Mouse (Mus musculus) gastrocnemius, adult 8-10 months (tissue): Measurements from ENCODE around the gene Rtl5. TPM values are rescaled to one million over a fixed set of nuclear protein-coding genes. Genes with fewer than 3 reads are reported as not detected.

Experiments used
- total RNA-seq, 4 experiments: library from RNA; stranded (reverse); gene quantifications; 2 replicates each; pipeline ENCODE4 v1.2.4; 2022

The Rtl5 gene
- total RNA-seq, 4 experiments from 2014 or later = 0.15 to 0.43 (median 0.33) TPM

Other genes starting within 250 kb of the Rtl5 start
- 1 to 10 TPM; 1.3 to 2.0 (median 1.5) TPM for gene Nhsl2, start 221.9 kb downstream of the Rtl5 start, total RNA-seq
- 10 to 100 TPM in 2 of 4 experiments, 1 to 10 TPM in 2; 7.1 to 29.0 (median 16.1) TPM for gene Pin4, start 48.1 kb upstream of the Rtl5 start, total RNA-seq
- gene Ercc6l, start 85.8 kb upstream of the Rtl5 start, total RNA-seq = under 1 TPM in 2 of 4 experiments, not detected in 2; 0.05 to 0.11 TPM
- 100 to 1,000 TPM; 493 to 583 (median 542) TPM for gene Rps4x, start 118.1 kb upstream of the Rtl5 start, total RNA-seq
- 1 to 10 TPM in 1 of 4 experiments, under 1 TPM in 2, not detected in 1; 0.46 to 1.5 (median 0.85) TPM for gene Cited1, start 180.9 kb upstream of the Rtl5 start, total RNA-seq